Mouse (Mus musculus): ENCODE measurements around the gene Cfap43. TPM values are rescaled to one million over a fixed set of nuclear protein-coding genes. Genes with fewer than 3 reads are reported as not detected.

Cfap43 gene
- polyA plus RNA-seq, 1 experiment from 2014 or later: 0.21 TPM

GRCm38 (mm10) chr19:47887417-47887816, 31.7 kb downstream of the Cfap43 start:
- no peaks in the 10 kb centered on the region for H3K27me3 ChIP-seq
- no peak for TF ChIP-seq CTCF (IDR thresholded peaks at IDR 0.05)
- CTCF ChIA-PET: interaction anchor here (1.4 kb wide), 1 partner anchor 45 kb away, joined by 6 read pairs; no protein-coding TSS in a partner anchor
- POLR2A ChIA-PET: no interaction called here
- in situ Hi-C loops (cut with MboI; ENCODE audit: low pct_unique_long_range_greater_than_20kb): no loop called here
- ATAC-seq: no peak
- no peak for DNase-seq (ENCODE audit: low read depth, low spot score)

GRCm38 (mm10) chr19:47886617-47887016, 32.5 kb downstream of the Cfap43 start:
- in situ Hi-C loops (cut with MboI; ENCODE audit: low pct_unique_long_range_greater_than_20kb): no loop called here
- DNase-seq (ENCODE audit: low read depth, low spot score) (peak; percentile 58), ATAC-seq (peak; percentile 49)
- H3K27me3 ChIP-seq: no peaks in the 10 kb centered on the region
- TF ChIP-seq CTCF (IDR thresholded peaks at IDR 0.05): no peak
- ChIA-PET CTCF (interaction anchor here (1.4 kb wide), 1 partner anchor 46 kb away, joined by 6 read pairs; no protein-coding TSS in a partner anchor), POLR2A (no interaction called here)

GRCm38 (mm10) chr19:47885886-47886285, 33.2 kb downstream of the Cfap43 start:
- no peak for TF ChIP-seq CTCF (IDR thresholded peaks at IDR 0.05)
- no peaks in the 10 kb centered on the region for H3K27me3 ChIP-seq
- CTCF ChIA-PET: interaction anchor here (2.1 to 6.3 kb wide), 3 partner anchors 14 to 43 kb away, joined by 7 to 113 read pairs (median 10); partner anchors contain the start of genes Cfap43 and Itprip
- ATAC-seq (no peak), DNase-seq (ENCODE audit: low read depth, low spot score) (no peak)
- POLR2A ChIA-PET: no interaction called here
- in situ Hi-C loops (cut with MboI; ENCODE audit: low pct_unique_long_range_greater_than_20kb): no loop called here

GRCm38 (mm10) chr19:47885191-47885743, 33.8 kb downstream of the Cfap43 start:
- H3K27me3 ChIP-seq: no peaks in the 10 kb centered on the region
- no peak for TF ChIP-seq CTCF (IDR thresholded peaks at IDR 0.05)
- no peak for ATAC-seq
- ChIA-PET CTCF (interaction anchor here (1.9 to 6.3 kb wide), 4 partner anchors 13 to 53 kb away, joined by 6 to 113 read pairs (median 8); partner anchors contain the start of genes Cfap43, Cfap58 and Itprip), POLR2A (interaction anchor here (0.6 kb wide), 1 partner anchor 8 kb away, joined by 6 read pairs; no protein-coding TSS in a partner anchor)
- DNase-seq (ENCODE audit: low read depth, low spot score): no peak
- in situ Hi-C loops (cut with MboI; ENCODE audit: low pct_unique_long_range_greater_than_20kb): no loop called here

- CTCF ChIA-PET: interaction anchor here (0.7 to 6.3 kb wide), 7 partner anchors 13 to 54 kb away, joined by 3 to 113 read pairs (median 6); partner anchors contain the start of genes Cfap43, Cfap58, Gsto2 and Itprip
- DNase-seq (ENCODE audit: low read depth, low spot score) (no peak), ATAC-seq (no peak)
- TF ChIP-seq CTCF (IDR thresholded peaks at IDR 0.05): no peak
- POLR2A ChIA-PET: interaction anchor here (0.6 kb wide), 1 partner anchor 9 kb away, joined by 6 read pairs; no protein-coding TSS in a partner anchor
- no peaks in the 10 kb centered on the region for H3K27me3 ChIP-seq
- in situ Hi-C loops (cut with MboI; ENCODE audit: low pct_unique_long_range_greater_than_20kb): loop anchor here (5.0 kb wide), 1 partner anchor 43 kb away; no protein-coding TSS in a partner anchor
These were observed 34.6 kb downstream of the Cfap43 start for GRCm38 (mm10) chr19:47884296-47885085.

GRCm38 (mm10) chr19:47882882-47883254, 36.2 kb downstream of the Cfap43 start:
- no peak for TF ChIP-seq CTCF (IDR thresholded peaks at IDR 0.05)
- no peaks in the 10 kb centered on the region for H3K27me3 ChIP-seq
- in situ Hi-C loops (cut with MboI; ENCODE audit: low pct_unique_long_range_greater_than_20kb): loop anchor here (5.0 kb wide), 1 partner anchor 44 kb away; no protein-coding TSS in a partner anchor
- ChIA-PET POLR2A (interaction anchor here (1.0 to 1.1 kb wide), 2 partner anchors 39 to 48 kb away, joined by 3 to 4 read pairs; no protein-coding TSS in a partner anchor), CTCF (interaction anchor here (1.0 to 6.3 kb wide), 19 partner anchors 9 to 64 kb away, joined by 3 to 113 read pairs (median 7); partner anchors contain the start of genes Cfap43, Gsto2 and Itprip)
- DNase-seq (ENCODE audit: low read depth, low spot score) (no peak), ATAC-seq (no peak)

GRCm38 (mm10) chr19:47882151-47882881, 36.8 kb downstream of the Cfap43 start:
- CTCF ChIA-PET: interaction anchor here (0.7 to 6.3 kb wide), 23 partner anchors 9 to 81 kb away, joined by 3 to 113 read pairs (median 5); partner anchors contain the start of genes Cfap43, Gsto2 and Itprip
- peak; percentile 80 for ATAC-seq
- in situ Hi-C loops (cut with MboI; ENCODE audit: low pct_unique_long_range_greater_than_20kb): loop anchor here (5.0 kb wide), 1 partner anchor 45 kb away; no protein-coding TSS in a partner anchor

GRCm38 (mm10) chr19:47881538-47881937, 37.5 kb downstream of the Cfap43 start:
- no peaks in the 10 kb centered on the region for H3K27me3 ChIP-seq
- no peak for TF ChIP-seq CTCF (IDR thresholded peaks at IDR 0.05)
- ATAC-seq (no peak), DNase-seq (ENCODE audit: low read depth, low spot score) (no peak)
- ChIA-PET CTCF (interaction anchor here (1.1 to 6.3 kb wide), 12 partner anchors 9 to 57 kb away, joined by 3 to 113 read pairs (median 8); partner anchors contain the start of genes Cfap43, Gsto2 and Itprip), POLR2A (interaction anchor here (1.0 to 1.4 kb wide), 2 partner anchors 41 to 48 kb away, joined by 3 to 4 read pairs; no protein-coding TSS in a partner anchor)
- in situ Hi-C loops (cut with MboI; ENCODE audit: low pct_unique_long_range_greater_than_20kb): loop anchor here (5.0 kb wide), 1 partner anchor 46 kb away; no protein-coding TSS in a partner anchor

More at GRCm38 (mm10) chr19:47882151-47882881, 36.8 kb downstream of the Cfap43 start:
- DNase-seq (ENCODE audit: low read depth, low spot score): no peak
- TF ChIP-seq CTCF (IDR thresholded peaks at IDR 0.05): peak; percentile 99
- no peaks in the 10 kb centered on the region for H3K27me3 ChIP-seq
- POLR2A ChIA-PET: interaction anchor here (1.0 to 1.4 kb wide), 3 partner anchors 40 to 49 kb away, joined by 3 to 4 read pairs (median 3); no protein-coding TSS in a partner anchor

GRCm38 (mm10) chr19:47876252-47876651, 42.8 kb downstream of the Cfap43 start:
- POLR2A ChIA-PET: interaction anchor here (0.6 kb wide), 1 partner anchor 23 kb away, joined by 3 read pairs; no protein-coding TSS in a partner anchor
- DNase-seq (ENCODE audit: low read depth, low spot score): no peak
- no peak for TF ChIP-seq CTCF (IDR thresholded peaks at IDR 0.05)
- CTCF ChIA-PET: interaction anchor here (1.2 kb wide), 1 partner anchor 56 kb away, joined by 3 read pairs; no protein-coding TSS in a partner anchor
- H3K27me3 ChIP-seq: peaks cover 7% of the 10 kb centered on the region
- in situ Hi-C loops (cut with MboI; ENCODE audit: low pct_unique_long_range_greater_than_20kb): no loop called here
- ATAC-seq: no peak
